Mouse (Mus musculus) forebrain, embryonic 13.5 days (tissue): ENCODE measurements around the gene Washc4. TPM values are rescaled to one million over a fixed set of nuclear protein-coding genes. Genes with fewer than 3 reads are reported as not detected.

Experiments
- ATAC-seq: fragments of 200-750 bp; cut with Nextera tagmentation; 2 replicates; pipeline ENCODE4 v1.8.0; 2017
- H3K27ac ChIP-seq: fragments of 300-500 bp; sonication (generic); 2 replicates; pipeline ENCODE4 v1.5.1; 2015; ENCODE audit warnings: inconsistent platforms, mild to moderate bottlenecking, moderate library complexity
- H3K27me3 ChIP-seq: fragments of 300-500 bp; sonication (generic); 2 replicates; pipeline ENCODE4 v1.6.1; 2015; ENCODE audit warnings: mild to moderate bottlenecking, inconsistent platforms
- H3K36me3 ChIP-seq: fragments of 300-500 bp; sonication (generic); 2 replicates; pipeline ENCODE4 v1.6.1; 2015; ENCODE audit warnings: mild to moderate bottlenecking, inconsistent platforms; ENCODE audit not compliant: poor library complexity, severe bottlenecking
- H3K4me1 ChIP-seq: fragments of 300-500 bp; sonication (generic); 2 replicates; pipeline ENCODE4 v1.6.1; 2015; ENCODE audit warnings: inconsistent platforms
- H3K4me2 ChIP-seq: fragments of 300-500 bp; sonication (generic); 2 replicates; pipeline ENCODE4 v1.6.1; 2015; ENCODE audit warnings: inconsistent platforms, mild to moderate bottlenecking, moderate library complexity
- H3K4me3 ChIP-seq: fragments of 300-500 bp; sonication (generic); 2 replicates; pipeline ENCODE4 v1.5.1; 2015; ENCODE audit warnings: mild to moderate bottlenecking, inconsistent platforms
- H3K9ac ChIP-seq: fragments of 300-500 bp; sonication (generic); 2 replicates; pipeline ENCODE4 v1.6.1; 2015; ENCODE audit warnings: mild to moderate bottlenecking, inconsistent platforms
- H3K9me3 ChIP-seq: fragments of 300-500 bp; sonication (generic); replicated peaks from 2 replicates; pipeline ENCODE4 v1.6.1; 2016; ENCODE audit warnings: inconsistent platforms
- WGBS: fragments of 180-500 bp; shearing (Covaris S2); methylation state at CpG from one replicate; pipeline ENCODE4 v1.1.7; 2015; 5-methylcytosine and 5-hydroxymethylcytosine counted together
- polyA plus RNA-seq: library from polyadenylated mRNA; unstranded; fragments of >200 nt; fragmentation: Nextera tagmentation; extraction: Ambion mirVana; gene quantifications from 2 replicates; pipeline ENCODE4 v1.2.1, GENCODE M21; 2015

Washc4 gene
- polyA plus RNA-seq, 1 experiment from 2014 or later: 32.4 TPM

- Histone ChIP-seq H3K4me3 (no peak overlapping the region), H3K4me1 (peaks cover 34% of the 10 kb centered on the region), H3K27me3 (no peaks in the 10 kb centered on the region), H3K4me2 (peak overlapping the region; percentile 20), H3K36me3 (no peaks in the 10 kb centered on the region), H3K9ac (peak overlapping the region; percentile 50; the same call in 1 of the 2 replicates), H3K27ac (peak overlapping the region; percentile 25; the same call in 1 of the 2 replicates), H3K9me3 (no peaks in the 10 kb centered on the region)
- no peak for ATAC-seq
- 53% methylated on average over 16 of the region's 16 CpGs for WGBS
These were observed 101.5 kb downstream of the Washc4 start for GRCm38 (mm10) chr10:83644865-83645715.

- 94% methylated on average over 3 of the region's 3 CpGs for WGBS
- no peaks in the 10 kb centered on the region for H3K36me3 ChIP-seq
- no peak overlapping the region for H3K27ac ChIP-seq
- H3K9ac ChIP-seq: no peak overlapping the region
- no peak overlapping the region for H3K4me2 ChIP-seq
- peaks cover 34% of the 10 kb centered on the region for H3K4me1 ChIP-seq
- H3K4me3 ChIP-seq: no peak overlapping the region
- no peak for ATAC-seq
- no peaks in the 10 kb centered on the region for H3K9me3 ChIP-seq
- H3K27me3 ChIP-seq: no peaks in the 10 kb centered on the region
These were observed 102.1 kb downstream of the Washc4 start for GRCm38 (mm10) chr10:83645716-83645990.

Other genes starting within 250 kb of the Washc4 start
- gene Slc41a2, start 205.9 kb upstream of the Washc4 start, polyA plus RNA-seq: 0.92 and 2.3 TPM in 2 replicates
- gene D10Wsu102e, start 183.5 kb upstream of the Washc4 start, polyA plus RNA-seq: 1.1 and 1.2 TPM in 2 replicates
- gene Aldh1l2, start 9.6 kb upstream of the Washc4 start, polyA plus RNA-seq: 11.5 and 13.9 TPM in 2 replicates
- gene Appl2, start 105.0 kb downstream of the Washc4 start, polyA plus RNA-seq: 34.5 and 37.6 TPM in 2 replicates
- 42.2 and 51.7 TPM in 2 replicates for gene 1500009L16Rik, start 179.1 kb downstream of the Washc4 start, polyA plus RNA-seq